ENCODE assay signal across 28 mouse cellular contexts in the genomic region with DNA sequence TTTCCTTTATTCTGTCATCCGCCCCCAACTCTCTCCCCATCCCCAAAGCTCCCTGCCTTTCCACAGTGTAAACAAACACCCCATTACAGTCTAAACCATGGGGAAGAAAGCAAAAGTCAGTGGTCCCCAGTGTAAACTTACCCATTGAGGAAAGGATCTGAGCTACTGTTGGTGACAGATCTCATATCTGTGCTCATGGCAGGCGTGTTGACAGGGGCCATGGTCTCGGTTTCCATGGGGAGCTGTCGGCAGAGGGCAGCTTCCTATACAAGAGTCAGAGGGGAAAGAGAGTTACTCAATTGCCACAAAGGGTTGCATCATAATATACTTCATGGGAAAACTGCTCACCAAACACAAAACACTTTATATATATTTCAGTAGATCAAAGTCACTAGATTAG. TPM values are rescaled to one million over a fixed set of nuclear protein-coding genes. Genes with fewer than 3 reads are reported as not detected.
DNase-seq lines count a peak whose midpoint lies in the region; ATAC-seq and TF ChIP-seq lines count a peak whose summit lies in the region.
"Had no signal": no experiment of that assay in that cellular context is flagged by ENCODE, and none has a peak within 500 bp of the region (broad histone marks: within the 10 kb centered on the region; RNA-seq: fewer than 3 reads in every experiment).

No protein-coding gene starts in this region.

- WGBS in lung, embryonic 14.5 days, result 45% methylated on average over 4 of the region's 4 CpGs
- 38% methylated on average over 4 of the region's 4 CpGs for WGBS in lung, postnatal 0 days
- 76% methylated on average over 4 of the region's 4 CpGs for WGBS in heart, adult 2 months
- WGBS in midbrain, embryonic 11.5 days, result 84% methylated on average over 4 of the region's 4 CpGs

- no peaks in the 10 kb centered on the region for H3K27me3 ChIP-seq in lung, embryonic 14.5 days (ENCODE audit: insufficient read depth, low read length)
- H3K27me3 ChIP-seq in lung, postnatal 0 days (replicated peaks; ENCODE audit: insufficient read depth, low read length), result no peaks in the 10 kb centered on the region
- H3K27me3 ChIP-seq in CH12.LX (replicated peaks), result no peaks in the 10 kb centered on the region
- no peaks in the 10 kb centered on the region for H3K27me3 ChIP-seq in heart, adult 2 months (ENCODE audit: control insufficient read depth, insufficient read depth, low read length)
- no peaks in the 10 kb centered on the region for H3K27me3 ChIP-seq in midbrain, embryonic 11.5 days (ENCODE audit: control insufficient read depth, insufficient read depth, low read length)
- H3K27me3 ChIP-seq: forebrain, embryonic 13.5 days; heart, embryonic 12.5 days; hindbrain, embryonic 12.5 days; hindbrain, embryonic 15.5 days had no signal

- ATAC-seq in lung, embryonic 14.5 days (ENCODE audit: insufficient read depth), result peak; percentile 97
- peak; percentile 86 for ATAC-seq in lung, postnatal 0 days
- ATAC-seq in midbrain, embryonic 11.5 days (ENCODE audit: low FRiP score), result no peak
- ATAC-seq: activated CD4-positive, CD25-positive, alpha-beta regulatory T cell, adult 4 months; CD4-positive, CD25-positive, alpha-beta regulatory T cell, adult 4 months; forebrain, embryonic 13.5 days; forebrain, embryonic 16.5 days had no signal

- H3K9me3 ChIP-seq in lung, embryonic 14.5 days (ENCODE audit: low read depth, low read length), result no peaks in the 10 kb centered on the region
- no peaks in the 10 kb centered on the region for H3K9me3 ChIP-seq in lung, postnatal 0 days (ENCODE audit: low read length)
- no peaks in the 10 kb centered on the region for H3K9me3 ChIP-seq in CH12.LX (replicated peaks; ENCODE audit: low read length)
- H3K9me3 ChIP-seq in midbrain, embryonic 11.5 days (ENCODE audit: control insufficient read depth, low read length), result no peaks in the 10 kb centered on the region
- H3K9me3 ChIP-seq: forebrain, embryonic 10.5 days; forebrain, embryonic 13.5 days; heart, embryonic 12.5 days; hindbrain, embryonic 12.5 days; hindbrain, embryonic 15.5 days had no signal

- H3K79me2 ChIP-seq in CH12.LX (replicated peaks; ENCODE audit: control insufficient read depth, extremely low read depth, insufficient read depth, poor library complexity, severe bottlenecking), result no peaks in the 10 kb centered on the region
- peaks cover 5% of the 10 kb centered on the region for H3K79me2 ChIP-seq in heart, adult 2 months (replicated peaks; ENCODE audit: control insufficient read depth, insufficient read depth, low read length)

- intact Hi-C loops in heart, adult 2 months (cut with DNase I), result no loop called here

- H3K9ac ChIP-seq in lung, embryonic 14.5 days, result no peak overlapping the region
- no peak overlapping the region for H3K9ac ChIP-seq in lung, postnatal 0 days (replicated peaks; ENCODE audit: low read depth)
- no peak overlapping the region for H3K9ac ChIP-seq in CH12.LX (ENCODE audit: insufficient read depth, low read depth)
- H3K9ac ChIP-seq in heart, adult 2 months (ENCODE audit: low read depth, low read length), result no peak overlapping the region
- H3K9ac ChIP-seq in midbrain, embryonic 11.5 days (ENCODE audit: low read length), result no peak overlapping the region
- H3K9ac ChIP-seq: forebrain, embryonic 13.5 days; heart, embryonic 12.5 days; hindbrain, embryonic 12.5 days; hindbrain, embryonic 15.5 days had no signal

- no peak for TF ChIP-seq POLR2A in CH12.LX (IDR thresholded peaks at IDR 0.05; ENCODE audit: low read depth, low read length)
- TF ChIP-seq POLR2A in heart, adult 2 months (IDR thresholded peaks at IDR 0.05; ENCODE audit: insufficient read depth, low read depth, low read length), result no peak

- DNase-seq in lung, embryonic 14.5 days, result peak; percentile 83
- DNase-seq in lung, adult 18-20 months, result no peak
- peak; percentile 86 for DNase-seq in lung, postnatal 0 days (ENCODE audit: low spot score)
- no peak for DNase-seq in lung, postnatal 25 days (ENCODE audit: low spot score)
- DNase-seq in CH12.LX (ENCODE audit: extremely low read depth), result no peak
- no peak for DNase-seq in heart, adult 2 months
- no peak for DNase-seq in midbrain, embryonic 11.5 days (ENCODE audit: low spot score, missing footprints)
- DNase-seq: adrenal gland, adult 8-10 months; adrenal gland, postnatal 36 days; cerebellum, adult 18-20 months; cerebellum, adult 9-10 months; cerebellum, postnatal 14 days; gastrocnemius, postnatal 10 days; gastrocnemius, postnatal 36 days; heart, adult 11 months had no signal

- no peak for TF ChIP-seq RAD21 in CH12.LX (IDR thresholded peaks at IDR 0.05; ENCODE audit: low read depth, low read length)

- 0 out of 2 replicates have a peak, but pooled peaks cover 10% of the 10 kb centered on the region for H3K4me1 ChIP-seq in lung, embryonic 14.5 days (ENCODE audit: insufficient read depth)
- H3K4me1 ChIP-seq in lung, postnatal 0 days (ENCODE audit: insufficient read depth, low read depth, low read length), result no peaks in the 10 kb centered on the region
- no peaks in the 10 kb centered on the region for H3K4me1 ChIP-seq in CH12.LX (ENCODE audit: control insufficient read depth in 1 of 2, insufficient read depth in 2 of 2)
- H3K4me1 ChIP-seq in heart, adult 2 months (ENCODE audit: control insufficient read depth, insufficient read depth, low read length), result no peaks in the 10 kb centered on the region
- H3K4me1 ChIP-seq in midbrain, embryonic 11.5 days (ENCODE audit: control insufficient read depth, insufficient read depth, low read length), result no peaks in the 10 kb centered on the region
- H3K4me1 ChIP-seq: forebrain, embryonic 10.5 days; forebrain, embryonic 13.5 days; heart, embryonic 12.5 days; hindbrain, embryonic 12.5 days; hindbrain, embryonic 15.5 days had no signal

- H3K4me2 ChIP-seq in lung, embryonic 14.5 days, result no peak overlapping the region
- no peak overlapping the region for H3K4me2 ChIP-seq in lung, postnatal 0 days (replicated peaks; ENCODE audit: low read depth, low read length)
- H3K4me2 ChIP-seq in CH12.LX (ENCODE audit: insufficient read depth, low read depth, poor library complexity, severe bottlenecking), result no peak overlapping the region
- no peak overlapping the region for H3K4me2 ChIP-seq in midbrain, embryonic 11.5 days
- H3K4me2 ChIP-seq: forebrain, embryonic 13.5 days; heart, embryonic 12.5 days; hindbrain, embryonic 12.5 days; hindbrain, embryonic 15.5 days had no signal

- TF ChIP-seq CTCF in lung, embryonic 14.5 days (IDR thresholded peaks at IDR 0.05; ENCODE audit: low read depth), result no peak
- TF ChIP-seq CTCF in lung, postnatal 0 days (IDR thresholded peaks at IDR 0.05), result peak; percentile 51
- TF ChIP-seq CTCF in CH12.LX (conservative IDR thresholded peaks at IDR 0.05 in 1 of 2, IDR thresholded peaks at IDR 0.05 in 1 of 2; ENCODE audit: low read depth in 2 of 2, low read length in 2 of 2), result no peak
- no peak for TF ChIP-seq CTCF in heart, adult 2 months (IDR thresholded peaks at IDR 0.05)

- TF ChIP-seq EP300 in lung, postnatal 0 days (IDR thresholded peaks at IDR 0.05), result no peak
- TF ChIP-seq EP300 in CH12.LX (IDR thresholded peaks at IDR 0.05; ENCODE audit: low read length), result no peak
- TF ChIP-seq EP300 in heart, adult 2 months (IDR thresholded peaks at IDR 0.05; ENCODE audit: insufficient read depth, low read depth, low read length), result no peak

- in situ Hi-C loops in CH12.LX (cut with MboI; ENCODE audit: low pct_ligation_motif_present, low pct_unique_long_range_greater_than_20kb, low sequenced_read_pairs), result loop anchor here (5.0 to 25.0 kb wide), 2 partner anchors 164 to 349 kb away; no protein-coding TSS in a partner anchor

- dilution Hi-C loops in CH12.LX (cut with MboI; ENCODE audit: extremely low pct_ligation_motif_present, extremely low pct_unique_long_range_greater_than_20kb, low sequenced_read_pairs), result no loop called here

- no peak overlapping the region for H3K4me3 ChIP-seq in lung, embryonic 14.5 days (ENCODE audit: low read depth, low read length)
- no peak overlapping the region for H3K4me3 ChIP-seq in lung, postnatal 0 days (ENCODE audit: low read depth, low read length)
- H3K4me3 ChIP-seq in CH12.LX (replicated peaks in 1 of 3; ENCODE audit: low read depth in 2 of 3, low read length in 2 of 3, poor library complexity in 1 of 3), result no peak overlapping the region
- H3K4me3 ChIP-seq in heart, adult 2 months, result no peak overlapping the region
- H3K4me3 ChIP-seq in midbrain, embryonic 11.5 days (ENCODE audit: low read depth, low read length), result no peak overlapping the region
- H3K4me3 ChIP-seq: forebrain, embryonic 10.5 days; forebrain, embryonic 13.5 days; heart, embryonic 12.5 days; hindbrain, embryonic 12.5 days; hindbrain, embryonic 15.5 days had no signal

- peaks cover 22% of the 10 kb centered on the region for H3K36me3 ChIP-seq in lung, embryonic 14.5 days (ENCODE audit: insufficient read depth)
- peaks cover 20% of the 10 kb centered on the region for H3K36me3 ChIP-seq in lung, postnatal 0 days (ENCODE audit: insufficient read depth, low read length)
- peaks cover 39 to 60% of the 10 kb centered on the region in 2 experiments for H3K36me3 ChIP-seq in CH12.LX (replicated peaks in 1 of 2; ENCODE audit: control insufficient read depth in 1 of 2, insufficient read depth in 1 of 2, low read length in 1 of 2)
- H3K36me3 ChIP-seq in heart, adult 2 months (ENCODE audit: control insufficient read depth, insufficient read depth, low read length), result peaks cover 2% of the 10 kb centered on the region
- no peaks in the 10 kb centered on the region for H3K36me3 ChIP-seq in midbrain, embryonic 11.5 days (ENCODE audit: control insufficient read depth, insufficient read depth, low read length)
- H3K36me3 ChIP-seq: hindbrain, embryonic 15.5 days had no signal

- peak overlapping the region; percentile 75; the same call in 1 of the 2 replicates for H3K27ac ChIP-seq in lung, embryonic 14.5 days (ENCODE audit: low read depth)
- no peak overlapping the region for H3K27ac ChIP-seq in lung, postnatal 0 days (ENCODE audit: low read length)
- peak overlapping the region; percentile 6; the same call in 1 of the 2 replicates for H3K27ac ChIP-seq in CH12.LX (ENCODE audit: insufficient read depth, low read depth)
- H3K27ac ChIP-seq in heart, adult 2 months, result no peak overlapping the region
- H3K27ac ChIP-seq in midbrain, embryonic 11.5 days (ENCODE audit: low read depth, low read length), result no peak overlapping the region
- H3K27ac ChIP-seq: forebrain, embryonic 10.5 days; forebrain, embryonic 13.5 days; hindbrain, embryonic 12.5 days; hindbrain, embryonic 15.5 days had no signal

TF ChIP-seq in CH12.LX, 34 proteins besides CTCF, POLR2A, EP300 and RAD21 (continues in another document):
- no peak for TF ChIP-seq MXI1 (IDR thresholded peaks at IDR 0.05; ENCODE audit: low read depth, low read length)
- TF ChIP-seq ZKSCAN1 (IDR thresholded peaks at IDR 0.05; ENCODE audit: borderline replicate concordance, low read depth, low read length), result no peak

RNA-seq across cellular contexts. Expression of gene Tm4sf4, which starts 38.2 kb away (rescaled TPM):
- polyA plus RNA-seq in lung, embryonic 14.5 days (2014; fragmentation: Nextera tagmentation; extraction: Ambion mirVana), result 0.12 TPM in 1 of 2 replicates, not detected in the other
- 0.08 and 0.13 TPM in 2 replicates for polyA plus RNA-seq in lung, postnatal 0 days (2015; fragmentation: Nextera tagmentation; extraction: Ambion mirVana)
- total RNA-seq in CH12.LX (2012; rRNA removed) (not detected in 2 replicates), CH12.LX (2014; rRNA removed) (not detected in 2 replicates)
- not detected in 2 replicates for polyA plus RNA-seq in CH12.LX (2012; ENCODE audit: insufficient read length, low read depth)
- total RNA-seq in heart, adult 2 months (2021), result under 1 TPM; 0.14 to 0.16 TPM
- polyA plus RNA-seq in heart, adult 2 months (2012; rRNA removed), result 0.14 and 0.23 TPM in 2 replicates
- 0.08 TPM in 1 of 2 replicates, not detected in the other for polyA plus RNA-seq in midbrain, embryonic 11.5 days (2014; fragmentation: Nextera tagmentation; extraction: Ambion mirVana)
- total RNA-seq: ES-E14; gastrocnemius, adult 18-20 months; gastrocnemius, postnatal 10 days; gastrocnemius, postnatal 36 days; hematopoietic stem cell, adult 5-6 weeks had no signal
- polyA plus RNA-seq: activated CD4-positive, CD25-positive, alpha-beta regulatory T cell, adult 4 months; CD4-positive, CD25-positive, alpha-beta regulatory T cell, adult 4 months; embryonic facial prominence, embryonic 11.5 days; embryonic facial prominence, embryonic 14.5 days; forebrain, embryonic 10.5 days; forebrain, embryonic 13.5 days; forebrain, embryonic 16.5 days had no signal

Comparison
In these comparisons a context has a peak if more than half of its experiments do, and no peak if none do; other contexts are left out.
1. DNase-seq: peak in lung, embryonic 14.5 days (single experiment) and lung, postnatal 0 days (single experiment); none in lung, adult 18-20 months (0 of 2), lung, postnatal 25 days (single experiment), CH12.LX (single experiment), heart, adult 2 months (0 of 2) and midbrain, embryonic 11.5 days (single experiment).
2. H3K27ac ChIP-seq: peak in lung, embryonic 14.5 days (single experiment) and CH12.LX (single experiment); none in lung, postnatal 0 days (single experiment), heart, adult 2 months (single experiment) and midbrain, embryonic 11.5 days (single experiment).